Mouse (Mus musculus) layer of hippocampus, postnatal 10 days (tissue): ENCODE measurements around the gene Slain1. TPM values are rescaled to one million over a fixed set of nuclear protein-coding genes. Genes with fewer than 3 reads are reported as not detected.
A peak's percentile ranks its signal among the peaks of the same experiment; 100 is the strongest.

Experiments used
- DNase-seq, 2 experiments: peaks; one replicate each; pipeline ENCODE4 v3.0.0; 2021; ENCODE audit warnings: low spot score in 2 of 2
- long read RNA-seq: library from polyadenylated mRNA; stranded (forward); transcript quantifications from one replicate; pipeline ENCODE4 v2.0.0, GENCODE M21; 2023
- total RNA-seq, 2 experiments: library from RNA; stranded (reverse); gene quantifications; 2 replicates each; pipeline ENCODE4 v1.2.3; 2021

The Slain1 gene
- 10 to 100 TPM; 59.7 to 65.2 TPM for total RNA-seq
- long read RNA-seq, transcript Slain1-203 (8 exons, 1,998 nt) = major isoform, 25 of 35 reads
- long read RNA-seq, transcript Slain1-201 (7 exons, 2,863 nt) = minor isoform, 5 of 35 reads
- long read RNA-seq, partial matches to known transcripts = 3 of 35 reads
- long read RNA-seq, other reads (novel, unspliced or antisense) = 2 of 35 reads

GRCm38 (mm10) chr14:103649896-103650334 is at the start of gene Slain1:
TSS of gene Slain1 (plus strand) at chr14:103650228.
- peak; percentile 91 to 95 for DNase-seq

GRCm38 (mm10) chr14:103608063-103608462 is 42.0 kb upstream of the Slain1 start:
- no peak for DNase-seq

- DNase-seq = no peak
Observed at GRCm38 (mm10) chr14:103613573-103614271, 36.3 kb upstream of the Slain1 start.

DNA sequence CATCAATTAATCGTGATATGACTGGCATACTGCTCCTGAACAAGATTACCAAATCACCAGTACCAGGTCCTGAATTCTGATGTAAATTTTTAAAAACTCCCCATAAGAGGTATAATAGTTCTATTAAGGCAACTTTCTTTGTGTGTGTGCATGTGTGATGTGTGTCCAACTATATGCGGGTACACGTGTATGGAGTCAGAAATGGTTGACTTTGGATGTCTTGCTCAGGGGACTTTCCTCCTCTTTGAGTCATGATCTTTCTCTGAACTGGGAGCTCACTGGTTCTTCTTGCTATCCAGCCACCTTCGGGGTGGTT is 35.8 kb upstream of the Slain1 start:
- DNase-seq = no peak

- no peak for DNase-seq
Observed at GRCm38 (mm10) chr14:103619756-103620155, 30.3 kb upstream of the Slain1 start.

GRCm38 (mm10) chr14:103621207-103621606 is 28.8 kb upstream of the Slain1 start:
- no peak for DNase-seq

GRCm38 (mm10) chr14:103626100-103626499 is 23.9 kb upstream of the Slain1 start:
- no peak for DNase-seq

GRCm38 (mm10) chr14:103629639-103630364 is 20.2 kb upstream of the Slain1 start:
- DNase-seq = no peak

- peak; percentile 38 to 58 for DNase-seq
Observed at GRCm38 (mm10) chr14:103630545-103630944, 19.5 kb upstream of the Slain1 start.

GRCm38 (mm10) chr14:103643933-103644332 is 6.1 kb upstream of the Slain1 start:
- no peak for DNase-seq

DNA sequence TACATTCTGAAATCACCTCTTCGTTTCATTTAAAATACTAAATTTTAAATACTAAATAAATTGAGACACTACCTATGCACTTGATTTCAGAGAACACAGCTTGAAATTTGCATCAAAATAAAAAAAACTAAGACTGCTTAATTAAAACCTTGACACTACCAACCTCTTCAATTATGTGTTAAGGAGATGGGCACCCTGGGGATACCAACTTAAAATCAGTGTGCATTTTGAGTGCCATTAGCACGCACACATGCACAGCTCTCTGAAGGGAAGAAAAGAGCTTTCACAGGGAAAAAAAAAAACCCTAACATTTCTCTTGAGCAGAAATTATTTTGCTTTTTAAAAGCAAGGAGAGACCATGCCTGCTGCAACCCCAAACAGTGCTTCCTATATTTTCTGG is 2.0 kb upstream of the Slain1 start:
- DNase-seq = no peak

- DNase-seq = peak in 1 of 2 experiments; percentile 36
Observed at GRCm38 (mm10) chr14:103648623-103649255, 1.3 kb upstream of the Slain1 start.

- DNase-seq = no peak
Observed at GRCm38 (mm10) chr14:103649302-103649701, 726 bp upstream of the Slain1 start.

DNA sequence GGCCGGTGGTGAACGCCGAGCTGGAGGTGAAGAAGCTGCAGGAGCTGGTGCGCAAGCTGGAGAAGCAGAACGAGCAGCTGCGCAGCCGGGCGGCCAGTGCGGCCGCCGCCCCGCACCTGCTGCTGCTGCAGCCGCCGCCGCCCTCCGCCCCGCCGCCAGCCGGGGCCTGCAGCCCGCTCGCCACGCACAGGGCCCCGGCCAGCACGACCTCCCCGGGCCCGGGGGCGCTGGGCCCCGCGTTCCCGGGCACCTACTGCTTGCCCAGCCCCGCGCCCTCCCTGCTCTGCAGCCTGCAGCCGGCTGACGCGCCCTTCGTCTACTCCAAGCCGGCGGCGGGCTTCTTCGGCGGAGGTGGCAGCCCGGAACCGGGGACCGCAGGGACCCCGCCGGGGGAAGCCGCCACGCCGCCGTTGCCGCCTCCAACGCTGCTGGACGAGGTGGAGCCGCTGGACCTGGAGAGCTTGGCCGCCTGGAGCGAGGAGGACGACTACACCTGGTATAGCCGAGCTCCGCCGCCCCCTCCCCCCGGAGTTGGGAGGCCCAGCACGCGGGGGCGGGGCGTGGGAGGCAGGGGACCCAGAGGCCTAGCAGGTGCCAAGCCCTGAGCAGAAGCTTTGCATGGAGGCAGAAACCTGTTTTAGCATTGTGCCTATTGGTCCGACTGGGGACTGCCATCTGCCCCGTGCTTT is 529 bp downstream of the Slain1 start:
- DNase-seq = peak; percentile 72 to 80

DNA sequence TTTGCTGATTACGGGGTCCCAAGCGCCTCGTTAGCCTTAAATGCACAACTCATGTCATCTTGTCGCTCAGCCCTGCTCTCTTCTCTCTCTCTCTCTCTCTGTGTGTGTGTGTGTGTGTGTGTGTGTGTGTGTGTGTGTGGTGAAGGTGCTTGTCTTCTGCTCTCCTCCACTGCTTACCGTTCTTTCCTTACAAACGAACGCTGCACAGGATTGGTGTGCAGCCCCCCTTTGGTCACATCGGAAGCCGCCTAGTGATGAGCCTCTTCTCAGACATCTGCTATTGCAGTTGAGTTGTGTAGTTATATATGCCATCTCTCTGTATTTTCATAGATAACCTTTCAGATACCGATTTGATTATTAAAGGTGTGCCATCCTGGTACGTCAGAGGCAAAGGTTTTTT is 1.1 kb downstream of the Slain1 start:
- no peak for DNase-seq

DNA sequence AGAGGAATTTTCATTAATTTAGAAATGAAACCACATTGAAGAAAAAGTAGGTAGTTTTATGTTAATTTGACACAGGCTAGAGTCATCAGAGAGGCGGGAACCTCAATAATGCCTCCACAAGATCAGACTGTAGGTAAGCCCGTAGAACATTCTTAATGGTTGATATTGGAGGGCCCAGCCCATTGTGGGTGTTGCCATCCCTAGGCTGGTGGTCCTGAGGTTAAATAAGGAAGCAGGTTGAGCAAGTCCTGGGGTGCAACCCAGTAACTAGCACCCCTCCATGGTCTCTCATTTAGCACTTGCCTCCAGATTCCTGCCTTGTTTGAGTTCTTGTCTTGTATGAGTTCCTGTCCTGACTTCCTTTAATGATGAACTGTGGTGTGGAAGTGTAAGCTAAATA is 1.5 kb downstream of the Slain1 start:
- no peak for DNase-seq

GRCm38 (mm10) chr14:103652524-103652923 is 2.5 kb downstream of the Slain1 start:
- DNase-seq = no peak

- DNase-seq = no peak
Observed at GRCm38 (mm10) chr14:103653800-103654199, 3.8 kb downstream of the Slain1 start.

DNA sequence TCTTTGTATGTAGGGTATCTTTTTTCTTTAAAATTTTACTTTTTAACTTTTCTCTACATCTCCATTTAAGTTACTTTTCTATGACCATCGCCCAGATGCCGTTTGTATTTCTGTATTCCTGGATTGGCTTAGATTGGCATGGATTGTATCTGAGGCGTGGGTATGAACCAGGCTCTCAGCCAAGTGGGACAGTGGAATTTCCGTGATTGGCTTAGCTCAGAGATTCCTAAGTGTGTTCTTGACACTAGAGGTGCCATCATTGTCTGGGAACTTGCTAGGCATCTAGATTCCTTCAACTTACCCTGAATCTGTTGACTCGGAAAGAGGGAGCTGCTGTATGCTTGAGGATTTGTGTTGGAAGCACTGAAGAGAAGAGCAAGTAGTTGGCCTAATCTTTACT is 5.4 kb downstream of the Slain1 start:
- DNase-seq = no peak

DNA sequence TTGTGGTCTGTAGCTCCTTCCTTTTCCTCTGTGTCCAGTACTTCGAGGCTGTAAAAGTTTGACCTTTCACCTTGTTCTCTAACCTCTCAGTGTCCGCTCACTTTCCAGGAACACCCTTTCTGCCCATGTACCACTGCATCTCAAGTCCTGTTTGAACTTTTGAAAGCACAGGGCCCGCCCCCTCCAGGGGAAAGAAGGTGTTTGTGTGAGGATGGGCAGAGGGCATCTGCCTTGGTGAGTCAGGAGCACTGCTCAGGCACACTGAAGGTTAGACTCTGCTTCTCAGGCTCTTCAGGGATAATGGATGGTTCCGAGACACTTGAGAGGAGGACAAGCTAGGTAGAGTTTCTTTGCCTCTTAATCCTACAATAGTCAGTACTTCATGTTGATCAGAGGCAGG is 7.8 kb downstream of the Slain1 start:
- no peak for DNase-seq

GRCm38 (mm10) chr14:103663026-103663425 is 13.0 kb downstream of the Slain1 start:
- peak; percentile 43 to 47 for DNase-seq
